Mouse (Mus musculus) spleen, postnatal 4 days (tissue): Measurements from ENCODE around the gene Poc1b.

Experiments used
- DNase-seq, 2 experiments: peaks; one replicate each; pipeline ENCODE4 v3.0.0; 2022; ENCODE audit warnings: low spot score in 2 of 2

The Poc1b gene

GRCm38 (mm10) chr10:99226782-99227181 is 119.9 kb downstream of the Poc1b start:
- DNase-seq: no peak

- no peak for DNase-seq
Measured at GRCm38 (mm10) chr10:99227968-99228864, 121.4 kb downstream of the Poc1b start.

- no peak for DNase-seq
Measured at GRCm38 (mm10) chr10:99229031-99229684, 122.3 kb downstream of the Poc1b start.

- DNase-seq: no peak
Measured at GRCm38 (mm10) chr10:99232518-99233227, 125.8 kb downstream of the Poc1b start.

- no peak for DNase-seq
Measured at GRCm38 (mm10) chr10:99234336-99234735, 127.5 kb downstream of the Poc1b start.

- no peak for DNase-seq
Measured at GRCm38 (mm10) chr10:99235081-99235480, 128.2 kb downstream of the Poc1b start.

GRCm38 (mm10) chr10:99237205-99237832 is 130.5 kb downstream of the Poc1b start:
- no peak for DNase-seq

- DNase-seq: no peak
Measured at GRCm38 (mm10) chr10:99238537-99238936, 131.7 kb downstream of the Poc1b start.

- DNase-seq: no peak
Measured at GRCm38 (mm10) chr10:99241284-99241828, 134.5 kb downstream of the Poc1b start.

- no peak for DNase-seq
Measured at GRCm38 (mm10) chr10:99241829-99242711, 135.2 kb downstream of the Poc1b start.

- DNase-seq: no peak
Measured at GRCm38 (mm10) chr10:99242721-99243120, 135.9 kb downstream of the Poc1b start.

GRCm38 (mm10) chr10:99243907-99244489 is 137.2 kb downstream of the Poc1b start:
- no peak for DNase-seq

GRCm38 (mm10) chr10:99244655-99245260 is 137.9 kb downstream of the Poc1b start:
- DNase-seq: no peak

GRCm38 (mm10) chr10:99246797-99247508 is 140.1 kb downstream of the Poc1b start:
- no peak for DNase-seq
